Mouse (Mus musculus) cerebellum, postnatal 36 days (tissue): ENCODE measurements at regions not wholly inside any gene's neighbourhood (a gene's known extent, or its start where the extent isn't known, plus 50 kb on each side); places are given as distances from the start of the nearest gene placed in this dataset.

ENCODE experiments used
- DNase-seq, 2 experiments: peaks; one replicate each; pipeline ENCODE4 v3.0.0; 2021 to 2022; ENCODE audit warnings: mixed read lengths in 2 of 2

GRCm38 (mm10) chr13:28898900-28899299, 54.6 kb downstream of the Sox4 start:
- no peak for DNase-seq

DNA sequence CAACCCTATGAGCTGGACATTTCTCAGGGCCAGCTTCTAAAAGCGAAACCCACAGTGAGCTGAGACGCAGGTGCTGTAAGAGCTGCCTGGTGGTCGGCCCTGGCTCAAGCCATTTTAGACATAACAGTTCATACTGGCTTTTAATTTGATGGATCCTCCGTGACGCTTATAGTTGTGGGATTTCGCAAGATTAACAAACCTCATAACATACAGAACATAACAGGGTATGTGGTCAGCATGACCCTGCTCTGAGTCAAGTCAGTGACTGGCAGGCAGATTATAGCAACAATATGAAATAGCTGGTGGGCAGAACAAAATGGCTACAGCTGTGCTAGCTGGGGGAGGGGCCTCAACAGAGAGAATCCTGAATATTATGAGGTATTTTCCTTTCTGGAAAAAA, 60.6 kb downstream of the Sox4 start:
- DNase-seq = no peak

GRCm38 (mm10) chr13:28887098-28887497, 66.4 kb downstream of the Sox4 start:
- no peak for DNase-seq

DNA sequence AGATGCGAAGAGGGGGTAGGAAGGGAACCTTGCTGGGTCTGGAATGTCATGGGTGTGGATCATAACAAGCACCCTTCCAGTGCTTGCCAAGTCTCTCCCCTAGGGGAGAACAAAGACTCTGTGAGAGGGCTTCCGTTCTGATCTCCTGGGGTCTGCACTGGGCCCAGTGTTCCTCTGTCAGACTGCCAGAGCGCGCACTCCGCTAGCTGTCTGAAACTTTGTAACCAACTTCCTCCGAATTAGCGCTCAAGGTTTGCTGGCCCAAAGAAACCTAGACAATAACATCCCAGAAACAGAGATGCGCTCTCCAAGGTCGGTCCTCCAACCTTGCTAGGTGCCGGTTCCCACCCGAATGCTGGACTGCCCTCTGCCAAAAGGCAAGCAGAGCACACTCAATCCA, 66.8 kb downstream of the Sox4 start:
- DNase-seq = no peak

- no peak for DNase-seq
Measured at GRCm38 (mm10) chr13:28885083-28886037, 68.2 kb downstream of the Sox4 start.

GRCm38 (mm10) chr13:28884191-28884820, 69.2 kb downstream of the Sox4 start:
- no peak for DNase-seq

- DNase-seq = no peak
Measured at GRCm38 (mm10) chr13:28883398-28883797, 70.1 kb downstream of the Sox4 start.

- no peak for DNase-seq
Measured at GRCm38 (mm10) chr13:28880888-28881287, 72.6 kb downstream of the Sox4 start.

GRCm38 (mm10) chr13:28878692-28879091, 74.8 kb downstream of the Sox4 start:
- no peak for DNase-seq

- no peak for DNase-seq
Measured at GRCm38 (mm10) chr13:28876771-28877170, 76.7 kb downstream of the Sox4 start.

- no peak for DNase-seq
Measured at GRCm38 (mm10) chr13:28870681-28871080, 82.8 kb downstream of the Sox4 start.

DNA sequence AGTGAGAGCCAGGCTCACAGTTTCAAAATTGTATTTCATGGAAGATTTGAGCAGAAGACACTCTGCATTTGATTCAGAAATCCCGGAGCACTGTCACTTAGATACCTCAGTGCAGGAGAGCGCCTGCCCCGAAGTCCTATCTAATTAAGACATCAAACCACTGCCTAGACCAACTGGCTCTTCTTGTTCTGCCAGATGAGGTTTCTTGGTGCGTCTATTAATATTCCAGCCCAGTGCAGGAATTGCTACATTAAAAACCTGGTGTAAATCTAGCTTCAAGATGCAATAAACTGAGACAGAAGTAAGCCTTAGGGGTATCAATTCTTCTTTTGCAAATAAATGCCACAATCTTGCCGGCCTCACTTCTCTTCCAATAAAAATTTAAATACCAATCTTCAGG, 86.3 kb downstream of the Sox4 start:
- no peak for DNase-seq

GRCm38 (mm10) chr13:28866686-28867085, 86.8 kb downstream of the Sox4 start:
- no peak for DNase-seq

- DNase-seq = no peak
Measured at GRCm38 (mm10) chr13:28860601-28861000, 92.9 kb downstream of the Sox4 start.

- no peak for DNase-seq
Measured at GRCm38 (mm10) chr13:28859829-28860427, 93.6 kb downstream of the Sox4 start.

DNA sequence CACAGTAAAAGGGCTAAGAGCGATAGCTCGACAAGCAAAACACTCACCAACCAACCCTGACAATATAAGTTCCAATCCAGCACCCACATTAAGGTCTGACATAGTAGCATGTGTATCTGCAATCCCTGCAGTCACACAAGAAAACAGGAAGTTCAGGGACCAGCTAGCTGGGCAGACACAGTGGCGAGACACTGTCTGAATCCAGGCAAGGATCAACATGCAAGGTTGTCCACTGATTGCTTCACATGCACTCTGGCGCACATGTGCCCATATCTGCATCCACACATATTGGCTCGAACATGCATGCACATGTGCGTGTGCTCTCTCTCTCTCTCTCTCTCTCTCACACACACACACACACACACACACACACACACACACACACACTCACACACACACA, 95.5 kb downstream of the Sox4 start:
- no peak for DNase-seq

GRCm38 (mm10) chr13:28857201-28857600, 96.3 kb downstream of the Sox4 start:
- DNase-seq = no peak

GRCm38 (mm10) chr13:28856472-28856871, 97.0 kb downstream of the Sox4 start:
- no peak for DNase-seq

DNA sequence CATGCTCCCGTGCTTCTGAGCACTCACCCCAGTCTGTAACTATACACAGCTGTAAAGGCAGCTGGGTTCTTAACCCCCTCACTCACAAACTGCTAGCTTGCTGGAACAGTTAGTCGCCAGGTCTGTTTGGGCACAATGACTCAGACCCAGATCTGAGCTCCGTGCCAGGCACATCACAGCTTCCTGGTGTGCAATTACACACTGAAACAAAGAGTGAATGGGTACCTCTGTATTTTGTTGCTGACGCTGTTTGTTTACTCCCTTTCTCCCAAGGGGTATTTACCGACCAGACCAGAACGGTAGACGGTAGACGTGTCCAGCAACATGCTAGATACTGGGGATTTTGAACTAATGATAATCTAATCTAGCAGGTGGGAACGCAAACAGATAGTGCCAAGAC, 99.3 kb downstream of the Sox4 start:
- DNase-seq = no peak

DNA sequence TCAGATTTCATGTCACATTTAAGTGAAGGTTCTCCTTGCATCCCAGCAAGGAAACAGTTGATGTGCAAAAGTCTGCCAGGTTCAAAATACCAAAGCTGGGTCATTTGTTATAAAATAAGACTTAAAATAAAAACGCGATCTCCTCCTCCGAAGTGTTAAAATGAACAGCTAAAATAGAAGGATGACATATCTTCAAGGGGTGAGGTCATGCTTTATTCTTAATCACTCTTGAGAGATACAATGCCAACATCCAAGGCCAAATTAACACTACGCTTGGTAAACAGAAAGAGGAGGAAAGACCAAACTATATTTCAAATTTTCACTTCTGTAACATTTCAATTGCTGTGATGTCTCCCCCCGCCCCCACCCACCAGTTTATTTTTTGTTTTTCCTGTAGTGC, 105.2 kb downstream of the Sox4 start:
- no peak for DNase-seq

GRCm38 (mm10) chr13:28847478-28847877, 106.0 kb downstream of the Sox4 start:
- no peak for DNase-seq

DNA sequence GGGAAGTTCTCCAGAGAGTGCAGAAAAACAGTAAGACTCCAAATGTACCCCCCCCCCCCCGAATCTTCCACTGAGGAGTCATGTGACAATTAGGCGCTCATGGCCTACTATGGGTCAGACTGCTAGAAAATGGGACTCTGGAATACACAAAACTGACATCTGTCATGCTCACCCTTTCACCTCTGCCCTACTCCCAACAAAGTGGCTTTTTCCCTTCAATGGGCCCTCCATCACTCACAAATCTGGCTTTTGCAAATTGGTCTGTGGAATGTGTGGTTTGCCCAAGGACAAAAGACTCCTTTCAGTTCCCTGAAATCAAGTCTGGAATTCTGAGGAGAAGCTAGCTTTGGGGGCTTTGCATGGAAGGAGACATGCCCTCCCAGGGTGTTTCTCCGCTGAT, 109.0 kb downstream of the Sox4 start:
- DNase-seq = no peak

DNA sequence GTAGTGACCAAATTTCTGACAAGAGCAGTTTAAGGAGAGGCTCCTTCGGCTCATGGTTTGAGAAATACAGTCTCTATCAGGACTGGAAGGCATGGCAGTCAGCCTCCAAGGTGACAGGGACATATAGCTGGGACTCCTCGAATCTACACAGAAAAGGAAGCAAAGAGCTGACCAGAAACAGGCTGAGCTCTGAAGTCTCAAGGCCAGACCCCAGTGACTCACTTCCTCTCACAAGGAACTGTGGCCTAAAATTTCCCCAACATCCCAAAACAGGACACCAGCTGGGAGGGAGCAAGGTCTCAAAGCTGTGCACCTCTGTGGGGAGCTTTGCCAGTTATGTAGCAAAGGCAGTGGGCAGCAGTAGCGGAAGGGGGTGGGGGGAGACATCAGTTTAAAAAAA, 110.7 kb downstream of the Sox4 start:
- DNase-seq = no peak

- no peak for DNase-seq
Measured at GRCm38 (mm10) chr13:28840142-28840541, 113.4 kb downstream of the Sox4 start.
